Mouse (Mus musculus): ENCODE measurements around the gene Evi5l.
A peak's percentile ranks its signal among the peaks of the same experiment; 100 is the strongest.

Gene Evi5l

DNA sequence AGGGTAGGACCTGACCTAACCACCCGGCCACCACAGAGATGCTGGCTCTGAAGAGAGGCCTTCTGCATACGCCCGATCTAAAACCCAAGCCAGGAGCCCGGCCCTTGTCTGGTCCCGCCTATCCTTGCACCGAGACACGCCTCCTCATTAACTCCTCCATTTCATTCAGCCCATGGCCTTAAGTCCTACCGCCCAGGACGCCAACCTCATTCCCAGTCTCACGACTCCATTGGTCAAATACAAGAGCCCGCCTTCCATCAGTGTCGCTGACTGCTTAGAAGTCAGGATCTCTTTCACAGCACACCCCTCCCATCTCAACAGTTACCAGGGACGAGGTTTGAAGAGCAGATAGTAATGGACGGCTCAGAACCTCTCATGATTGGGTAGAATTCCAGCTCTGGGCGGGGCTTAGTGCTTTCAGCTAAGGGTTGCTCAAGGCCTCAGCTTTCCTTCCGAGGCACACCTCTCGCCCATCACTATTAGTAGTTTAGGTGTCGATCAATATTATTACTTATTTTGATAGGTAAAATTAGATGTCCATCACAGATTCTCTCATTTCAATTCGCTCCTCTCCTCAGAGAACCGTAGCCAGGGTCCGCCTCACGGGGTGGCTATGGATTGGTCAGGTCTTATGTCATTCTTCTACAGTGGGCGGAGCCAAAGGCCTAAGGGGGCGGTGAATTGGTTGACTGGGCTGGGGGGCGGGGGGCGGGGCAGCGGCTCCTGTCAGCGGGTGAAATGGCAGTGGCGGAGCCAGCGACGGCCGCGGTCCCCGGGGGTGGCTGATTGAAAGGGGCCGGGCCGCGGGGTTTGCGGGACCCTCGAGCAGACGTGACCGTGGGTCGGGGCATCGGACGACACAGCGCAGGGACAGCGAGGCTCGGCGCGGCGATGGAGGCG, at the start of gene Evi5l:
Evi5l (plus strand) TSS at position 716 of the 900 bp plus-strand sequence.
- DNase-seq (ENCODE audit: extremely low read depth, insufficient read length, low spot score) = peak; percentile 90

GRCm38 (mm10) chr8:4133798-4134197, 32.6 kb upstream of the Evi5l start, which contains the start of gene Cd209g:
Gene Cd209g (plus strand): TSS chr8:4134098.
- no peak for DNase-seq (ENCODE audit: extremely low read depth, insufficient read length, low spot score)

GRCm38 (mm10) chr8:4139660-4140646, 26.4 kb upstream of the Evi5l start:
- DNase-seq (ENCODE audit: extremely low read depth, insufficient read length, low spot score) = peak; percentile 28

- DNase-seq (ENCODE audit: extremely low read depth, insufficient read length, low spot score) = no peak
These were observed 24.6 kb upstream of the Evi5l start for GRCm38 (mm10) chr8:4141721-4142120.

DNA sequence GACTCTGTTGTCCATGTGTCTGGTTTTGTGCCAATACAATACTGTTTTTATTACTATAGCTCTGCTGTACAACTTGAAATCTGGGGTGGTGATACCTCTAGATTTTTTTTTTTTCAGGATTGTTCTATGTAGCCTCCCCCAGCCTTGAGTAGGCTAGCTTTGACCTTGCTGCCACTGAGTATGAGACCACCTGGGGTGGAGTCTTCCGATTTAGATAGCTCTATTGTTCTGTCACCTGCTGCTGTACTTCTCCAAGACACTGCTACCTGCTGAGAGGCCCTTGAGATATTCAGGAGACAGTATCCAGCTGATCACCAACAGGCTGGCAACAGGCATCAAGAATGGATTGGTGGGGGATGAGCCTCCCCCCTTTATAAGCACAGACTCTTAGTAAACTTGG, 19.1 kb upstream of the Evi5l start:
- DNase-seq (ENCODE audit: extremely low read depth, insufficient read length, low spot score) = no peak

DNA sequence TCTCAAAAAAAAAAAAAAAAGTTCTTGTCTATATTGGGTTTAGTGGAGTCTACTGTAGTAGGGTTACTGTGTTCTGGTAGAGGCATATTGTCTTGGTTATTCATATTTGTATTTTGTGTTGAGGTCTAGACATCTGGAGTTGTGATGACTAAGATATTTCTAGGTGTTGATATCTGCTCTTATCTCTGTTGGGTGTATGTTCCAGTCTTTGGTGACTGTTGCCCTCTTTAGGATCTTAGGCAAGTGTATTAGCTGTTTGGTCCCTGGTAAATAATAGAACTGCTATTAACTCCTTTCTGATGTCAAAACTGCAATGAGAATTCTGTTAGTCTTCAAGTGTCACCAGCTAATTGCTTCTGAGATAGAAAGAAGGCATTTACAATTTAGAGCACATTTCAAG, 11.5 kb upstream of the Evi5l start:
- no peak for DNase-seq (ENCODE audit: extremely low read depth, insufficient read length, low spot score)

- DNase-seq (ENCODE audit: extremely low read depth, insufficient read length, low spot score) = no peak
These were observed 3.6 kb upstream of the Evi5l start for GRCm38 (mm10) chr8:4162786-4163185.

DNA sequence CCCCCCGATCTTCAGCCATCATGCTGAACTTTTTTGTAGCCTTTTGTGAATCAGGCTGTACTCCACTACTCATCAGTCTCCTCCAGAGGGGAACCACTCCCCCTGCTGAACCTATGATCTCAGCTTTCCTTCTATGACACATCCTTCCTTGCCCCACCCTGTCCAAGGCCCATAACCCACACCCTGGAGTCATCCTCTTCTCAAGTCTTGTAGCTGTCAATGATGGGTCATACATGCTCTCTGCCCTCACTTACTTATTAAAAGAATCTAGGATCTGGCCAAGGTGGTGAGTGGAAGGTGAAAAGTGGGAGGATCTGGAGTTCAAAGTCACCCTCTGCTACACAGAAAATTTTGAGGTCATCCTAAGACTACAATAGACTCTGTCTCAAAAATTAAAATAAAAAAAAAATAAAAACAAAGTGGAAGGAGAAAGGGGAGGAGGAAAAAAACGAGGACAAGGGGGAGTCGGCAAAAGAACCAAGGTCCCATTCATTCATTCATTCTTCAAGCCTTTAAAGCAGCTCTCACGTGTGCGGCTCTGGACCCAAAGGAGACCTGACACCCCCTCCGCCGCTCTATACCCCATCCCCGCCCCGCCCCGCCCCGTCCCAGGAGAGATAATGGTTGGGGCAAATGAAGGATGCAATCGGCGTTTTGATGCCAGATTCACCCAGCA, 1.1 kb upstream of the Evi5l start:
- peak; percentile 64 for DNase-seq (ENCODE audit: extremely low read depth, insufficient read length, low spot score)

DNA sequence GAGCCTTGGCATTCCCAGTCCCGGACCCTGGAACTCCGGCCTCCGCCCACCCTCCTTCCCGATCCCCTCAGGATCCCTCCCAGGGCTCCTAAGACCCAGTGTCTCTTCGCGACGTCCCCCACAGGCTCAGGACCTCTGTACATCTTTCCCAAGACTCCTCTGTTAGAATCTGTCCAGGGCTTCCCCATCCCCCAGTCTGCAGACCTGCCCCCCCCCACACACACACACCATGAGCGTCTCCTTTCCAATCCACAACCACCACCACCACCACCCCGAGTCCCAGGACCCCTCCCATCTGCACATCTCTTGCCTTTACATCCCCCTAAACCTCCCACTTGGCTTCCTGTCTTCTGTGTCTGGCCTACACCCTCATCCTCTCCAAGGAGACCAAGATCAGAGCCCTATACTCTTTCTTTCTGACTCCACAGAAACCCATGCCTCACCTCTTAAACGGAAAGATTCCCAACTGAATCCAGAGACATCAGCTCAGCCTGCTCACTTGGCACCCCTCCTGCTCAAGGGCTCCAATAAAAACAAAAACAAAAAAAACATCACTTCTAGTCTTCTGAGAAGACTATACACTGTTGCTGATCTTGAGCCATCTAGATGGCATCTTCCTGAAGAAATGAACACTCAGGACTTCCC, 636 bp downstream of the Evi5l start:
- DNase-seq (ENCODE audit: extremely low read depth, insufficient read length, low spot score) = no peak

DNA sequence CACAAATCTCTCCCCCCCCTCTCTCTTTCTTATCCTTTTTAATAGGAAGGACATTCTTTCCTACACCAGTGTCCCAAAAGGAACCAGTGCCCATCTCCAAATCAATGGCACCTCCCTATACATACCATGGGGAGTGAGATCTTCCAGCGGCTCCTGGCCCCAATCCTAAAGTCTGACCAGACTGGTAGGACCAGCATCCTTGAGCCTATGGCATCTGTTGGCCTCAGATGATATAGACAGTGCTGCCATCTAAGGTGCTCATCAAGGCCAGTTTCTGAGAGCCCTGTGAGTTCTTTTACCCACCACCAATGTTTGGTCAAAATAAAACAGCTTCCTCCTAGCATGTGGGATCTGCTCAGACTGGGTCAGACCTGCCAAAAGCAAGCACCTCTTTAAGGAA, 1.6 kb downstream of the Evi5l start:
- DNase-seq (ENCODE audit: extremely low read depth, insufficient read length, low spot score) = no peak

DNA sequence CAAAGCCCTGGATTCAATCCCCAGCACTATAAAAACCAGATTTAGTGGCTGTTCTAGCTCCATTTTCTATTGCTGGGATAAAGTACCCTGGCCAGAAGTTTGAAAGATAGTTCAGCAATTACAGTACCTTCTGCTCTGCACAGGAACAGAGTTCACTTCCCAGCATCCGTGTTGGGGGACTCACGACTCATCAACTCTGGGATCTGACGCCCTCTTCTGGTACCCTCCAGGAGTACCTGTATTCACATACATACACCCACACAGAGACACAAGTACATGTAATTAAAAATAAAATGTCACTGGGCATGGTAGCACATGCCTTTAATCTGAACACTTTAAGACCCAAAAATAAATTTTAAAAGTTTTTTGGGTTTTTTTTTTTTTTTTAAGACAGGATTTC, 6.1 kb downstream of the Evi5l start:
- DNase-seq (ENCODE audit: extremely low read depth, insufficient read length, low spot score) = no peak

DNA sequence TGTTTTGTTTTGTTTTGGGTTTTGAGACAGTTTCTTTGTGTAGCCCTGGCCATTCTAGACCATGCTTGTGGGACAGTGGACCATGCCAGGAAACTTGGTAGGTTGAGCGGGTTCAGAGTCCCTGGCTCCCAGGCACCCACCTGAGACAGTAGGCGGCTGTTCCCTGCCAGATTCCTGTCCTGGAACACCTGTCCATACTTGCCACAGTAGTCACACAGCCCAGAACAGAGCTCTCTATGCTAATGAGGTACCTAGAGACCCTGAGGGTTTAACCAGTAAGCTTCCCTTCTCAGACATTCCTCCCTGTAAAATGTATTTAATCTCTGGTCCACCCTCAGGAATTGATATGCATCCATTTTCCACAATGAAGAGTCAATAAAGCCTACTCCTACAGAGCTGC, 7.7 kb downstream of the Evi5l start:
- DNase-seq (ENCODE audit: extremely low read depth, insufficient read length, low spot score) = no peak

DNA sequence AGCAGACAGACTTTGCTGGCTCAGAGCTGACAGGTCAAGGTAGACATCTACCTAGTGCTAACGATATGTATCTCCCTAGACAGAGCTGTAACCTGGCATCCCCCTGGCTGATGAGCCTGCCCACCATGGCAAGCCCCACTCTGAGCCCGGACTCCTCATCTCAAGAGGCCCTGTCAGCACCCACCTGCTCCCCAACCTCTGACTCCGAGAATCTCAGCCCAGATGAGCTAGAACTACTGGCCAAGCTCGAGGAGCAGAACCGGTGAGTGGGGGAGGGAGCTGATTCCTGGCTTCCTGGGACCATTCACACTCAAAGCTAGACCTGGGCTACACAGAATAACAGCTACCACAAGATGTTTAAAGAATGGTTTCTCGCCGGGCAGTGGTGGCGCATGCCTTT, 17.0 kb downstream of the Evi5l start:
- no peak for DNase-seq (ENCODE audit: extremely low read depth, insufficient read length, low spot score)

DNA sequence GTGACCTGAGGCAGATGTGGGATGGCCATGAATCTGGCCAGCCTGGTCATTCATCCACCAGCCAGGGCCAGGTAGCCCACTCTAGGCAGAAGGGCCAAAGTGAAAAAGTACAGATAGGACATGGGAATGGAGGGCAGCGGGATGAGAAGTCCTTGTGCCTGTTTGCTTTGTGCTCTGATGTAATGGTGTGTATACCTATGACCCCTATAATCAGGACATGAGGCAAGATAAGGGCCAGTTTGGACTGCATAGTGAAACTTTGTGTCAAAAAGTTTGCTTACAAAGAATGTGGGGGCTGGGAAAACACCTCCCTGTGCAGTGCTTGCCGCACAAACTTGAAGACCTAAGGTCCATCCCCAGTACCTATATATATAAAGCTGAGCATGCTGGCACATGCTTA, 19.8 kb downstream of the Evi5l start:
- no peak for DNase-seq (ENCODE audit: extremely low read depth, insufficient read length, low spot score)

DNA sequence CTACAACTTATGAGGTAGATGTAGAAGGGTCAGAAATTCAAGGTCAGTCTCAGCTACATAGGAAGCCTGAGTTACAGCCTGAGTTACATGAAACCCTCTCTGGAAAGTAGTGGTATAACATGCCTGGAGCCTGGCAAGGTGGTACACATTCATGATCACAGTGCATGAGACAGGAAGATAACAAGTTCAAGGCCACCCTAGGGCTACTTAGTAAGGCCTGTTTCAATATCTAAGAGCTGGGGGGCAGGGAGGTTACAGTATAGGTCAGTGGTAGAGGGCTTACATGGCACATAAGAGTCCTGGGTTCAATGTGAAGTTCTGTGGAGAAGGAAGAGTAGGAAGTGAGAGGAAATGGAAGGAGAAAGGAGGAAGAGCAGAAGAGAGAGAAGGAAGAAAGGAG, 22.2 kb downstream of the Evi5l start:
- DNase-seq (ENCODE audit: extremely low read depth, insufficient read length, low spot score) = no peak

DNA sequence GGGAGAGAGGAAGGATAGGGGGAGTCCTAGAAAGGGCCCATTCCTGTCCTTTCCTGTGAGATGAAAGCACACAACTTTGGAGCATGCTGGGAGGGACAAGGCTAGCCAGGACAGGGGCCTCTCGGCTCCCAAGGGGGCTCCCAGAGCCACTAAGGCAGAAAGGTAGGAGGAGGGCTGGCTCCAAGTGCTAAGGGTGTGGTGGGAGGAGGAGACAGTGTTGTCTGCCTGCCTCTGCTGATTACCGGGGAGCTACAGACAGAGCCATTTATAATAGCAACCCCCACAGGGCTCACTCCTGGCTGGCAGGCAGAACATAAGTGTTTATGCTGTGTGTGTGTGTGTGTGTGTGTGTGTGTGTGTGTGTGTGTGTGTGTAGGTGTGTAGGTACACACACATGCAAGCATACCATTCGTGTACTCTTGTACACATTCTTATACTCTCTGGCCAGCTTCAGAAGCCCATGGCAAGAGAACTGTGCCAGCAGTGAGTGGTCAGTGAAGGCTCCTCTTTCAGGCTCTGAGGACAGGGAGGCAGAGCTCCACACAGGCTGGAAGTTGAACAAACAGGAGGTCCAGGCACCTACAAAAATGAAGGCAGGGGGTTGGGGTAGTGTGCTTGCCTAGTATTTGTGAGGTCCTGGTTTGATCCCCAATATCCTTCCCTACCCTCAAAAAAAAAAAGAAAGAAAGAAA, 22.8 kb downstream of the Evi5l start:
- DNase-seq (ENCODE audit: extremely low read depth, insufficient read length, low spot score) = no peak

DNA sequence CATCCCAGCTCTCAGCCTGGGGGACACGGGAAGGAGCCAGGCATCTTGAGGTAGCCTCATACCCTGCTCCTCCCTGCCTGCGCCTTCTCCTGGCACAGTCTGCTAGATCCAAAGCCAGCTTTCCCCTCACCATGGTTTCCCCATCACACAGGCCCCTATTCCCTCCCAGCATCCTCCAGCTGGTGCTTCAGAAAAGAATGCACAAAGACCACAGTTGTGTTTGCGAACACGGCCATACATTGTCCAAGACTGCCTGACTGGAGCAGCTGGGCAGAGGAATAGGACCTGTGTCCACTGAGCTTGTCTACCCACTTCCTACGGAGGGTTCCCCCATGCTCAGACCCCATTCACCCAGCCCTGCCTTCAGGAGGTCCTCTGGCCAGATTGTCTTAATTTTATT, 25.9 kb downstream of the Evi5l start:
- DNase-seq (ENCODE audit: extremely low read depth, insufficient read length, low spot score) = no peak

DNA sequence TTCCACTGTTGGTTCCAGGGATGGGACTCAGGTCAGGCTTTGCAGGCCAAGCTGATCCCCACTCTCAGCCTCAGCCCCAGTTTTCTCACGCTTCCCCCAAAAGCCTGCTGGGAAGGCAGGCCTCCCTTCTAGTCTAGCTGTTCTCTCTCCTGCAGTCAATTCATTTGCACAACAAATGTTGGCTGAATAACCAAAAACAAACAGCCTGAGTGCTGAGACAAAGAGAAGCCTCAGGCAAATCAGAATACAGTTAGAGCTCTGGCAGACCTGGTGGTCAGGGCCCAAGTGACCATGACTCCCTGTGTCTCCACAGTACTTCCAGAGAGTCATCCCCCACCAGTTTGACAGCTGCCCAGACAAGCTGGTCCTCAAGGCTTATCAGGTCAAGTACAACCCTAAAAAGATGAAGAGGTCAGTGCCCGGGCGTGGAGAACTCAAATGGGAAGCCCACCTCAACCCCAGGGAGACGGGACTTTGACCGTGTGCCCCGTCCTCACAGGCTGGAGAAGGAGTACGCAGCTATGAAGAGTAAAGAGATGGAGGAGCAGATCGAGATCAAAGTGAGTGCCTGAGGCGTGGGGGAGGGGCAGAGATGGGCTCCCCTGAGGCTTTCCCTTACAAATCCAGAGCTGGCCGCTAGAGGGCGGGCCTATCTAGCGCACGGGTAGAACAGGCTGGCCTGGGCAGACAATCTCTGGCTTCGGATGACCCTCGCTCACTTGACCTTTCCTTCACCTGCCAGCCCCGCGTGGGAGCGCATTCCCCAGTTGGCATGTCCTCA, 26.6 kb downstream of the Evi5l start:
- DNase-seq (ENCODE audit: extremely low read depth, insufficient read length, low spot score) = peak; percentile 55

DNA sequence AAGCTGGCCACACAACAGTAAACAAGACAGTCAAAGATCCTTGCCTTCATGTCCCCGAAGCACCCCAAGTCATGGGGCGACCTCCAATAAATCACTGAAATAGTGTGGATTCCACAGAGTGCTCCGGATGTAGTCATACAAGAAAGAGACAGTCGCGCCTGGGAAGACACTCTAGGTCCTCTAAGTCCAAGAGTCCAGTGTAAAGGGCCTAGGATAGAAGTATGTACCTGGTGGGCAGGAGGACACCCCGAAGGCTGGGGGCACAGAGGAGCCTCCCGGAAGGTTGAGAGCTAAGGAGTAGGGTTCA, 27.2 kb downstream of the Evi5l start:
- no peak for DNase-seq (ENCODE audit: extremely low read depth, insufficient read length, low spot score)

Data from 3134 (cell line).